Mouse (Mus musculus): ENCODE results near the gene Nrde2. TPM values are rescaled to one million over a fixed set of nuclear protein-coding genes. Genes with fewer than 3 reads are reported as not detected.

Nrde2 gene
- polyA plus RNA-seq, 1 experiment: 11.6 TPM

GRCm38 (mm10) chr12:100109986-100110696 lies 49.3 kb downstream of the Nrde2 start, which contains the start of gene Psmc1:
Gene Psmc1 (plus strand): TSS chr12:100110154.
- Histone ChIP-seq H3K4me1 (ENCODE audit: control insufficient read depth, insufficient read depth, low read length) (peaks cover 6% of the 10 kb centered on the region; the same call in 1 of the 2 replicates), H3K4me3 (replicated peaks; ENCODE audit: extremely low read depth, low read depth, low read length) (peak within 1 kb of the TSS; percentile 74)
- TF ChIP-seq POLR2A (IDR thresholded peaks at IDR 0.05; ENCODE audit: borderline replicate concordance, extremely low read depth, low read depth, low read length): peak; percentile 78; the same call in 1 of the 2 replicates
- TF ChIP-seq CTCF (IDR thresholded peaks at IDR 0.05; ENCODE audit: insufficient read depth, low read length): no peak
- WGBS: under 1% methylated on average over 58 of the region's 58 CpGs
- peak; percentile 77 for DNase-seq

- TF ChIP-seq CTCF (IDR thresholded peaks at IDR 0.05; ENCODE audit: insufficient read depth, low read length) (no peak), POLR2A (IDR thresholded peaks at IDR 0.05; ENCODE audit: borderline replicate concordance, extremely low read depth, low read depth, low read length) (no peak)
- 46% methylated on average over 4 of the region's 4 CpGs for WGBS
- DNase-seq: no peak
- H3K4me3 ChIP-seq (replicated peaks; ENCODE audit: extremely low read depth, low read depth, low read length): no peak overlapping the region
- H3K4me1 ChIP-seq (ENCODE audit: control insufficient read depth, insufficient read depth, low read length): peaks cover 6% of the 10 kb centered on the region; the same call in 1 of the 2 replicates
Observed at GRCm38 (mm10) chr12:100107436-100107835, 52.0 kb downstream of the Nrde2 start.

GRCm38 (mm10) chr12:100106275-100106895 lies 53.1 kb downstream of the Nrde2 start:
- peak; percentile 66 for TF ChIP-seq CTCF (IDR thresholded peaks at IDR 0.05; ENCODE audit: insufficient read depth, low read length)
- no peak for TF ChIP-seq POLR2A (IDR thresholded peaks at IDR 0.05; ENCODE audit: borderline replicate concordance, extremely low read depth, low read depth, low read length)
- 12% methylated on average over 20 of the region's 20 CpGs for WGBS
- DNase-seq: peak; percentile 73
- Histone ChIP-seq H3K4me1 (ENCODE audit: control insufficient read depth, insufficient read depth, low read length) (peaks cover 3% of the 10 kb centered on the region; the same call in 1 of the 2 replicates), H3K4me3 (replicated peaks; ENCODE audit: extremely low read depth, low read depth, low read length) (no peak overlapping the region)

- no peak for TF ChIP-seq POLR2A (IDR thresholded peaks at IDR 0.05; ENCODE audit: borderline replicate concordance, extremely low read depth, low read depth, low read length)
- no peak for TF ChIP-seq CTCF (IDR thresholded peaks at IDR 0.05; ENCODE audit: insufficient read depth, low read length)
- Histone ChIP-seq H3K4me3 (replicated peaks; ENCODE audit: extremely low read depth, low read depth, low read length) (no peak overlapping the region), H3K4me1 (ENCODE audit: control insufficient read depth, insufficient read depth, low read length) (no peaks in the 10 kb centered on the region)
- no peak for DNase-seq
- 84% methylated on average over 5 of the region's 5 CpGs for WGBS
Observed at GRCm38 (mm10) chr12:100104530-100104929, 54.9 kb downstream of the Nrde2 start.

GRCm38 (mm10) chr12:100101651-100102050 lies 57.8 kb downstream of the Nrde2 start:
- Histone ChIP-seq H3K4me1 (ENCODE audit: control insufficient read depth, insufficient read depth, low read length) (no peaks in the 10 kb centered on the region), H3K4me3 (replicated peaks; ENCODE audit: extremely low read depth, low read depth, low read length) (no peak overlapping the region)
- DNase-seq: no peak
- 58% methylated on average over 3 of the region's 3 CpGs for WGBS
- TF ChIP-seq POLR2A (IDR thresholded peaks at IDR 0.05; ENCODE audit: borderline replicate concordance, extremely low read depth, low read depth, low read length) (no peak), CTCF (IDR thresholded peaks at IDR 0.05; ENCODE audit: insufficient read depth, low read length) (no peak)

GRCm38 (mm10) chr12:100100707-100101030 lies 58.8 kb downstream of the Nrde2 start:
- 60% methylated on average over 3 of the region's 3 CpGs for WGBS
- TF ChIP-seq CTCF (IDR thresholded peaks at IDR 0.05; ENCODE audit: insufficient read depth, low read length): no peak
- no peak for TF ChIP-seq POLR2A (IDR thresholded peaks at IDR 0.05; ENCODE audit: borderline replicate concordance, extremely low read depth, low read depth, low read length)
- no peak for DNase-seq
- no peak overlapping the region for H3K4me3 ChIP-seq (replicated peaks; ENCODE audit: extremely low read depth, low read depth, low read length)
- H3K4me1 ChIP-seq (ENCODE audit: control insufficient read depth, insufficient read depth, low read length): no peaks in the 10 kb centered on the region

GRCm38 (mm10) chr12:100099971-100100706 lies 59.3 kb downstream of the Nrde2 start:
- 45% methylated on average over 3 of the region's 3 CpGs for WGBS
- no peak for TF ChIP-seq POLR2A (IDR thresholded peaks at IDR 0.05; ENCODE audit: borderline replicate concordance, extremely low read depth, low read depth, low read length)
- TF ChIP-seq CTCF (IDR thresholded peaks at IDR 0.05; ENCODE audit: insufficient read depth, low read length): no peak
- DNase-seq: no peak
- no peak overlapping the region for H3K4me3 ChIP-seq (replicated peaks; ENCODE audit: extremely low read depth, low read depth, low read length)
- no peaks in the 10 kb centered on the region for H3K4me1 ChIP-seq (ENCODE audit: control insufficient read depth, insufficient read depth, low read length)

GRCm38 (mm10) chr12:100093046-100093445 lies 66.4 kb downstream of the Nrde2 start:
- H3K4me3 ChIP-seq (replicated peaks; ENCODE audit: extremely low read depth, low read depth, low read length): no peak overlapping the region
- TF ChIP-seq CTCF (IDR thresholded peaks at IDR 0.05; ENCODE audit: insufficient read depth, low read length): no peak
- TF ChIP-seq POLR2A (IDR thresholded peaks at IDR 0.05; ENCODE audit: borderline replicate concordance, extremely low read depth, low read depth, low read length): no peak
- WGBS: 80% methylated on average over 11 of the region's 11 CpGs
- no peaks in the 10 kb centered on the region for H3K4me1 ChIP-seq (ENCODE audit: control insufficient read depth, insufficient read depth, low read length)
- DNase-seq: no peak

GRCm38 (mm10) chr12:100090750-100091149 lies 68.7 kb downstream of the Nrde2 start:
- 87% methylated on average over 4 of the region's 4 CpGs for WGBS
- no peak for TF ChIP-seq CTCF (IDR thresholded peaks at IDR 0.05; ENCODE audit: insufficient read depth, low read length)
- TF ChIP-seq POLR2A (IDR thresholded peaks at IDR 0.05; ENCODE audit: borderline replicate concordance, extremely low read depth, low read depth, low read length): no peak
- H3K4me1 ChIP-seq (ENCODE audit: control insufficient read depth, insufficient read depth, low read length): no peaks in the 10 kb centered on the region
- H3K4me3 ChIP-seq (replicated peaks; ENCODE audit: extremely low read depth, low read depth, low read length): no peak overlapping the region
- no peak for DNase-seq

All from lung, adult 2 months (tissue).